Mouse (Mus musculus): ENCODE data around the gene Atp5g3. TPM values are rescaled to one million over a fixed set of nuclear protein-coding genes. Genes with fewer than 3 reads are reported as not detected.

The Atp5g3 gene
- 403 TPM for polyA plus RNA-seq (2017; shearing (Covaris generic))

DNA sequence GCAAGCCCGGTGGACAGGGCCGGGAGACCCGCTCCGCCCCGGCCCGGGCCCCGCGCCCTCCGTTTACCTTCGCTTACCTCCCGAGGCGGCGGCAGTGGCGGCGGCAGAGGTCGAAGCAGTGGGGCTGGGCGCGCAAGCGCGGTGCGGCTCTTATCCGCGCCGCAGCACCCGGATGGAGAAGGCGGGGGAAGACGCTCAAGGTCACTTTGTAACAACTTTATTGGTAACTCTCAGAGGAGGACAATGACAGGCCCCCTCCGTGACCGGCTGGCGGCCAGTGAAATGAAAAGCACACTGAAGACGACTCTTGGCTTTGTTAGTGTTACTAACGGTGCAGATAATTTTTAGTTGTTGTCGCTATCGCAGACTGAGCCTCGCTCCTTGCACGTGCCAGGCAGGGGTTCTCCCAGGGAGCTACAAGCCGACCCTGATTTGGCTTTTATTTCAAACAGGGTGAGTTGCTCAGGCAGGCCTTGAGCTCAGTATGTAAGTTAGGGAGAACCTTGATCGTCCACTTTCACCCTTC is at the start of gene Atp5g3:
Gene Atp5g3, minus strand, starts transcription at position 152 of the 526 bp plus-strand sequence.

DNA sequence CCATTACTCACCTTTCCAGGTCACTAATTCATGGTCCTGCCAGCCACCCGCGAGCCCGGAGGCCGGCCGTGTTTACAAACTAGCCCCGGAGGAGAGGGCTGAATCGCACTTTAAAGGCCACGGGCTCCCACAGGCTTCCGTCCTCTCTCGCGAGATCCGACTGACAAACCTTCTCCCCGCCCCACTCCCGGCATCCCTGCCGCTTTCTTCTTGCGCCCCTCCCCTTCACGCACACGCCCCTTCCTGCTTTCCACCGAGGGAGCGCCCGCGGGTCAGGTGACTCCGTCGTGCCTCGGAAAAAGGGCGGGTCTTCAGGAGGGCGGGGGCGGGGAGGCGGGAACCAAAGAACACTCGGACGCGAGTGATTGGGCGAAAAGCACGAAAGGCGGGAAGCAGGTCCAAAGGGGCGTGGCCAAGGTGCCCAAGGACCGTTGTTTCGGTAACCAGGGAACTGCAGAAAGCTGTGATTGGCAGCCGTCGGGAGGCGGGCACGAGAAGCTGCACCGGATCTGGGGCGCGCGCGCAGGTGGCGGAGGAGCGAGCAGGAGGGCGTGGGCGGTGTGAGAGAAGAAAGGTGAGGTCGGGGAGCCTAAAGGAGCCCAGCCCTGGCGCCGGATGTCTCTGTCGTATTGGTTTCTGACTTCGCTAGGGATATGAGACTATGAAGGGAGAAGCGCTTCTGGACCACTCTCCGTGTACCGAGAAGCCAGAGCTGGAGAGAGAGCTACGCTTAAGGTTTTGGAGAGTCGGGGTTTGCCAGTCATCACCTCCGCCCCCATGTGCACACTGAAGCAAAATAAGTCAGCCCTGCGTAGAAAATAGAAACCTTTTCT is 18.4 kb downstream of the Atp5g3 start, which contains the start of gene Atf2:
Gene Atf2, minus strand, starts transcription at position 176 of the 833 bp plus-strand sequence.

Other genes with a start within 250 kb of the Atp5g3 start
- gene Chn1, start 136.0 kb downstream of the Atp5g3 start, polyA plus RNA-seq (2017; shearing (Covaris generic)), result 1.3 TPM
- 101 TPM for gene Atf2, start 18.7 kb downstream of the Atp5g3 start, polyA plus RNA-seq (2017; shearing (Covaris generic))

Measured in effector memory CD4-positive, alpha-beta T cell, adult 7 months (primary cell).